Mouse (Mus musculus) heart, adult 2 months (tissue): ENCODE results near the gene Cpt1a. TPM values are rescaled to one million over a fixed set of nuclear protein-coding genes. Genes with fewer than 3 reads are reported as not detected.

Experiments used
- DNase-seq, 2 experiments: peaks; one replicate each; pipeline ENCODE4 v3.0.0; 2021
- H3K27ac ChIP-seq: fragments of 200-600 bp; 2 replicates; pipeline ENCODE4 v1.8.1; 2022
- H3K27me3 ChIP-seq: fragments of 200-500 bp; 2 replicates; pipeline ENCODE4 v1.6.1; 2012; ENCODE audit warnings: mild to moderate bottlenecking, low read length, inconsistent platforms, mixed read lengths; ENCODE audit not compliant: control insufficient read depth, insufficient read depth
- H3K36me3 ChIP-seq: fragments of 200-500 bp; 2 replicates; pipeline ENCODE4 v1.6.1; 2012; ENCODE audit warnings: low read length, inconsistent platforms; ENCODE audit not compliant: control insufficient read depth, insufficient read depth
- H3K4me1 ChIP-seq: fragments of 200-500 bp; 2 replicates; pipeline ENCODE4 v1.6.1; 2011; ENCODE audit warnings: low read length; ENCODE audit not compliant: control insufficient read depth, insufficient read depth
- H3K4me3 ChIP-seq: fragments of 200-600 bp; 2 replicates; pipeline ENCODE4 v1.8.1; 2022
- H3K79me2 ChIP-seq: fragments of 200-500 bp; replicated peaks from 2 replicates; pipeline ENCODE4 v1.6.1; 2012; ENCODE audit warnings: mild to moderate bottlenecking, inconsistent platforms, low read length, moderate library complexity, mixed read lengths; ENCODE audit not compliant: control insufficient read depth, insufficient read depth
- H3K9ac ChIP-seq: fragments of 200-500 bp; 2 replicates; pipeline ENCODE4 v1.6.1; 2012; ENCODE audit warnings: low read depth, mild to moderate bottlenecking, control low read depth, inconsistent platforms, low read length, mixed read lengths
- CTCF ChIP-seq: fragments of 200-600 bp; IDR thresholded peaks from 2 replicates; pipeline ENCODE4 v1.8.1; 2022; ENCODE audit warnings: antibody characterized with exemption, mild to moderate bottlenecking, moderate library complexity
- EP300 ChIP-seq: fragments of 200-500 bp; IDR thresholded peaks from 2 replicates; pipeline ENCODE4 v1.6.1; 2011; ENCODE audit warnings: low read depth, low read length, control low read depth; ENCODE audit not compliant: insufficient read depth
- POLR2A ChIP-seq: fragments of 200-500 bp; IDR thresholded peaks from 2 replicates; pipeline ENCODE4 v1.6.1; 2011; ENCODE audit warnings: mild to moderate bottlenecking, low read depth, low read length, control low read depth; ENCODE audit not compliant: insufficient read depth
- WGBS: fragments of 180-500 bp; shearing (Covaris S2); methylation state at CpG from one replicate; pipeline ENCODE4 v1.1.7; 2018; 5-methylcytosine and 5-hydroxymethylcytosine counted together
- intact Hi-C: fragments of 180-260 bp; cut with DNase I; formaldehyde crosslinking; loops from one replicate; pipeline ENCODE4 v1.15.1; 2025
- polyA plus RNA-seq: library from polyadenylated mRNA; depleted of rRNA; stranded (reverse); fragments of >200 nt; gene quantifications from 2 replicates; pipeline ENCODE4 v1.2.3, GENCODE M21; 2012
- total RNA-seq, 2 experiments: library from RNA; stranded (reverse); gene quantifications; 2 replicates each; pipeline ENCODE4 v1.2.3; 2021

The Cpt1a gene
- total and polyA plus RNA-seq, 3 experiments = 42.9 to 54.7 (median 44.0) TPM

- no peaks in the 10 kb centered on the region for H3K79me2 ChIP-seq
- no peaks in the 10 kb centered on the region for H3K4me1 ChIP-seq
- H3K4me3 ChIP-seq = no peak overlapping the region
- no peak overlapping the region for H3K9ac ChIP-seq
- H3K27me3 ChIP-seq = no peaks in the 10 kb centered on the region
- intact Hi-C loops = no loop called here
- no peaks in the 10 kb centered on the region for H3K36me3 ChIP-seq
- no peak for DNase-seq
- H3K27ac ChIP-seq = no peak overlapping the region
- WGBS = 85% methylated on average over 3 of the region's 3 CpGs
- TF ChIP-seq CTCF (no peak), EP300 (no peak), POLR2A (no peak)
These were observed 56.5 kb downstream of the Cpt1a start for GRCm38 (mm10) chr19:3378614-3379013.

GRCm38 (mm10) chr19:3388061-3388460 is 65.9 kb downstream of the Cpt1a start:
- TF ChIP-seq EP300 = no peak
- no peak for TF ChIP-seq CTCF
- no peak for TF ChIP-seq POLR2A
- DNase-seq = no peak
- H3K79me2 ChIP-seq = no peaks in the 10 kb centered on the region
- intact Hi-C loops = no loop called here
- no peak overlapping the region for H3K4me3 ChIP-seq
- no peaks in the 10 kb centered on the region for H3K36me3 ChIP-seq
- H3K4me1 ChIP-seq = no peaks in the 10 kb centered on the region; the same call in 1 of the 2 replicates
- 75% methylated on average over 6 of the region's 6 CpGs for WGBS
- no peak overlapping the region for H3K9ac ChIP-seq
- H3K27ac ChIP-seq = no peak overlapping the region
- no peaks in the 10 kb centered on the region for H3K27me3 ChIP-seq

GRCm38 (mm10) chr19:3388629-3389057 is 66.5 kb downstream of the Cpt1a start, which contains the start of gene Tesmin:
Tesmin (plus strand) TSS chr19:3388857.
- intact Hi-C loops = loop anchor here (1.0 kb wide), 1 partner anchor 63 kb away; no protein-coding TSS in a partner anchor
- 3% methylated on average over 33 of the region's 33 CpGs for WGBS
- Histone ChIP-seq H3K4me1 (no peaks in the 10 kb centered on the region; the same call in 1 of the 2 replicates), H3K4me3 (peak within 1 kb of the TSS; percentile 52), H3K79me2 (no peaks in the 10 kb centered on the region), H3K27me3 (no peaks in the 10 kb centered on the region), H3K36me3 (no peaks in the 10 kb centered on the region), H3K9ac (peak within 1 kb of the TSS; percentile 43), H3K27ac (peak within 1 kb of the TSS; percentile 7)
- DNase-seq = peak; percentile 80 to 86
- TF ChIP-seq POLR2A (no peak), CTCF (no peak), EP300 (no peak)

- TF ChIP-seq CTCF (peak; percentile 79), POLR2A (no peak)
- WGBS = under 1% methylated on average over 43 of the region's 43 CpGs
- peak; percentile 91 to 92 for DNase-seq
- intact Hi-C loops = loop anchor here (1.0 kb wide), 1 partner anchor 62 kb away; no protein-coding TSS in a partner anchor
- Histone ChIP-seq H3K79me2 (no peaks in the 10 kb centered on the region), H3K4me1 (no peaks in the 10 kb centered on the region; the same call in 1 of the 2 replicates), H3K27ac (peak overlapping the region; percentile 7), H3K9ac (peak overlapping the region; percentile 43), H3K4me3 (peak overlapping the region; percentile 52), H3K36me3 (no peaks in the 10 kb centered on the region), H3K27me3 (no peaks in the 10 kb centered on the region)
These were observed 67.0 kb downstream of the Cpt1a start for GRCm38 (mm10) chr19:3389089-3389488.

GRCm38 (mm10) chr19:3392384-3392783 is 70.2 kb downstream of the Cpt1a start:
- TF ChIP-seq EP300 = no peak
- TF ChIP-seq POLR2A = no peak
- no peak for TF ChIP-seq CTCF

GRCm38 (mm10) chr19:3394216-3394615 is 72.1 kb downstream of the Cpt1a start:
- WGBS = 78% methylated on average over 3 of the region's 3 CpGs
- Histone ChIP-seq H3K79me2 (no peaks in the 10 kb centered on the region), H3K27me3 (no peaks in the 10 kb centered on the region), H3K4me3 (no peak overlapping the region), H3K27ac (no peak overlapping the region), H3K36me3 (no peaks in the 10 kb centered on the region), H3K4me1 (no peaks in the 10 kb centered on the region; the same call in 1 of the 2 replicates), H3K9ac (no peak overlapping the region)
- TF ChIP-seq CTCF (no peak), POLR2A (no peak), EP300 (no peak)
- no peak for DNase-seq
- intact Hi-C loops = no loop called here

More at GRCm38 (mm10) chr19:3392384-3392783, 70.2 kb downstream of the Cpt1a start:
- WGBS = 54% methylated on average over 1 of the region's 1 CpGs
- H3K36me3 ChIP-seq = no peaks in the 10 kb centered on the region
- no peaks in the 10 kb centered on the region for H3K27me3 ChIP-seq
- no peaks in the 10 kb centered on the region for H3K79me2 ChIP-seq
- no peaks in the 10 kb centered on the region; the same call in 1 of the 2 replicates for H3K4me1 ChIP-seq
- no peak overlapping the region for H3K9ac ChIP-seq
- H3K27ac ChIP-seq = no peak overlapping the region
- no peak overlapping the region for H3K4me3 ChIP-seq
- intact Hi-C loops = no loop called here
- no peak for DNase-seq
